Mouse (Mus musculus) intestine, embryonic 16.5 days (tissue): ENCODE results near the gene Amdhd2. TPM values are rescaled to one million over a fixed set of nuclear protein-coding genes. Genes with fewer than 3 reads are reported as not detected.

ENCODE experiments used
- ATAC-seq: fragments of 200-750 bp; cut with Nextera tagmentation; 2 replicates; pipeline ENCODE4 v1.8.0; 2017; ENCODE audit warnings: moderate TSS enrichment, moderate library complexity
- H3K27ac ChIP-seq: fragments of 300-500 bp; sonication (generic); 2 replicates; pipeline ENCODE4 v1.5.1; 2014; ENCODE audit warnings: mild to moderate bottlenecking, low read length
- H3K27me3 ChIP-seq: fragments of 300-500 bp; sonication (generic); replicated peaks from 2 replicates; pipeline ENCODE4 v1.6.1; 2014; ENCODE audit warnings: low read length, control low read depth, mixed read lengths; ENCODE audit not compliant: control insufficient read depth, insufficient read depth
- H3K36me3 ChIP-seq: fragments of 300-500 bp; sonication (generic); 2 replicates; pipeline ENCODE4 v1.6.1; 2014; ENCODE audit warnings: low read length, control low read depth; ENCODE audit not compliant: control insufficient read depth, insufficient read depth
- H3K4me1 ChIP-seq: fragments of 300-500 bp; sonication (generic); 2 replicates; pipeline ENCODE4 v1.6.1; 2014; ENCODE audit warnings: low read length, control low read depth, mixed read lengths; ENCODE audit not compliant: control insufficient read depth, insufficient read depth
- H3K4me2 ChIP-seq: fragments of 300-500 bp; sonication (generic); 2 replicates; pipeline ENCODE4 v1.6.1; 2014; ENCODE audit warnings: low read depth, low read length, control low read depth
- H3K4me3 ChIP-seq: fragments of 300-500 bp; sonication (generic); 2 replicates; pipeline ENCODE4 v1.5.1; 2014; ENCODE audit warnings: mild to moderate bottlenecking, low read length
- H3K9ac ChIP-seq: fragments of 300-500 bp; sonication (generic); 2 replicates; pipeline ENCODE4 v1.6.1; 2014; ENCODE audit warnings: low read depth, low read length
- H3K9me3 ChIP-seq: fragments of 300-500 bp; sonication (generic); 2 replicates; pipeline ENCODE4 v1.6.1; 2016; ENCODE audit warnings: low read length, control low read depth; ENCODE audit not compliant: control insufficient read depth
- WGBS: fragments of 180-500 bp; shearing (Covaris S2); extraction: QIAGEN DNeasy Blood & Tissue Kit; methylation state at CpG from one replicate; pipeline ENCODE4 v1.1.7; 2014; 5-methylcytosine and 5-hydroxymethylcytosine counted together
- polyA plus RNA-seq: library from polyadenylated mRNA; unstranded; fragments of >200 nt; fragmentation: Nextera tagmentation; extraction: Ambion mirVana; gene quantifications from 2 replicates; pipeline ENCODE4 v1.2.1, GENCODE M21; 2015

The Amdhd2 gene
- 58.9 and 75.9 TPM in 2 replicates for polyA plus RNA-seq

- Histone ChIP-seq H3K36me3 (0 out of 2 replicates have a peak, but pooled peaks cover 6% of the 10 kb centered on the region), H3K4me2 (peak within 1 kb of the TSS; percentile 95), H3K4me3 (peak within 1 kb of the TSS; percentile 92), H3K4me1 (peaks cover 19% of the 10 kb centered on the region), H3K27me3 (no peaks in the 10 kb centered on the region), H3K9me3 (no peaks in the 10 kb centered on the region), H3K27ac (peak within 1 kb of the TSS; percentile 92), H3K9ac (peak within 1 kb of the TSS; percentile 82)
- ATAC-seq: peak; percentile 86
- 1% methylated on average over 47 of the region's 47 CpGs for WGBS
Measured at GRCm38 (mm10) chr17:24163176-24163962, at the start of gene Amdhd2. TSS of gene Amdhd2 (minus strand) at chr17:24163766.

- Histone ChIP-seq H3K36me3 (no peaks in the 10 kb centered on the region), H3K27ac (peak overlapping the region; percentile 3; the same call in 1 of the 2 replicates), H3K4me2 (no peak overlapping the region), H3K4me3 (no peak overlapping the region), H3K27me3 (0 out of 2 replicates have a peak, but pooled peaks cover 5% of the 10 kb centered on the region), H3K9ac (no peak overlapping the region), H3K4me1 (peaks cover 47% of the 10 kb centered on the region), H3K9me3 (no peaks in the 10 kb centered on the region)
- 53% methylated on average over 6 of the region's 6 CpGs for WGBS
- ATAC-seq: no peak
Measured at GRCm38 (mm10) chr17:24213186-24213585, 49.6 kb upstream of the Amdhd2 start.

- H3K36me3 ChIP-seq: no peaks in the 10 kb centered on the region
- peak overlapping the region; percentile 3; the same call in 1 of the 2 replicates for H3K27ac ChIP-seq
- H3K27me3 ChIP-seq: peaks cover 10% of the 10 kb centered on the region; the same call in 1 of the 2 replicates
- no peak for ATAC-seq
- peak overlapping the region; percentile 90 for H3K4me2 ChIP-seq
- peak overlapping the region; percentile 45; the same call in 1 of the 2 replicates for H3K4me3 ChIP-seq
- 40% methylated on average over 5 of the region's 5 CpGs for WGBS
- H3K4me1 ChIP-seq: peaks cover 54% of the 10 kb centered on the region
- no peak overlapping the region for H3K9ac ChIP-seq
- no peaks in the 10 kb centered on the region for H3K9me3 ChIP-seq
Measured at GRCm38 (mm10) chr17:24212441-24213018, 49.0 kb upstream of the Amdhd2 start.

- H3K9me3 ChIP-seq: no peaks in the 10 kb centered on the region
- peak overlapping the region; percentile 45 for H3K4me3 ChIP-seq
- H3K27ac ChIP-seq: peak overlapping the region; percentile 63
- H3K36me3 ChIP-seq: no peaks in the 10 kb centered on the region
- peak; percentile 21; the same call in 1 of the 2 replicates for ATAC-seq
- H3K4me1 ChIP-seq: peaks cover 61% of the 10 kb centered on the region
- peaks cover 10% of the 10 kb centered on the region; the same call in 1 of the 2 replicates for H3K27me3 ChIP-seq
- WGBS: 5% methylated on average over 37 of the region's 37 CpGs
- H3K9ac ChIP-seq: peak overlapping the region; percentile 78
- peak overlapping the region; percentile 90 for H3K4me2 ChIP-seq
Measured at GRCm38 (mm10) chr17:24211631-24212440, 48.3 kb upstream of the Amdhd2 start.

GRCm38 (mm10) chr17:24210591-24210990 is 47.0 kb upstream of the Amdhd2 start:
- H3K4me3 ChIP-seq: no peak overlapping the region
- no peaks in the 10 kb centered on the region for H3K9me3 ChIP-seq
- no peaks in the 10 kb centered on the region for H3K36me3 ChIP-seq
- H3K9ac ChIP-seq: 0 out of 2 replicates have a peak overlapping the region, but pooled peaks have one; percentile 1
- WGBS: 81% methylated on average over 3 of the region's 3 CpGs
- peak overlapping the region; percentile 28; the same call in 1 of the 2 replicates for H3K27ac ChIP-seq
- H3K27me3 ChIP-seq: peaks cover 10% of the 10 kb centered on the region; the same call in 1 of the 2 replicates
- peaks cover 73% of the 10 kb centered on the region for H3K4me1 ChIP-seq
- ATAC-seq: no peak
- no peak overlapping the region for H3K4me2 ChIP-seq

DNA sequence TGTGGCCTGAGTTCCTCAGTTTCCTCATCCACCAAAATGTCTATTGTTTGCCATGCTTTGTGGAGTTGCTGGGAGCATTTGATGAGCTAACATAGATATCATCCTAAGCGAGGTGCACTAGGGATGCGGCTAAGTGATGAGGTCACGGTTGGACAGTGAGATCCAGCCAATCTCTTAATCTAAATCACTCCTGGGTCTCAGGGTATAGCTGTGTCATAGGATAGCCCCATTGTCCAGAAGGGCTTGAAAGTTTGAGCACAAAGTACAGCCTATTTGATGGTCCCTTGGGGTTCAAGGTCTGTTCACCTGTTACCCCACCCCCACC is 46.3 kb upstream of the Amdhd2 start:
- Histone ChIP-seq H3K9me3 (no peaks in the 10 kb centered on the region), H3K27ac (peak overlapping the region; percentile 92), H3K27me3 (peaks cover 10% of the 10 kb centered on the region; the same call in 1 of the 2 replicates), H3K36me3 (no peaks in the 10 kb centered on the region), H3K9ac (no peak overlapping the region), H3K4me1 (peaks cover 75% of the 10 kb centered on the region), H3K4me3 (no peak overlapping the region), H3K4me2 (peak overlapping the region; percentile 97; the same call in 1 of the 2 replicates)
- ATAC-seq: no peak
- 77% methylated on average over 3 of the region's 3 CpGs for WGBS

- peaks cover 81% of the 10 kb centered on the region for H3K4me1 ChIP-seq
- H3K27me3 ChIP-seq: peaks cover 10% of the 10 kb centered on the region; the same call in 1 of the 2 replicates
- H3K4me3 ChIP-seq: peak within 1 kb of the TSS; percentile 66
- peak within 1 kb of the TSS; percentile 82 for H3K9ac ChIP-seq
- no peaks in the 10 kb centered on the region for H3K36me3 ChIP-seq
- ATAC-seq: peak; percentile 52
- no peaks in the 10 kb centered on the region for H3K9me3 ChIP-seq
- peak within 1 kb of the TSS; percentile 92 for H3K27ac ChIP-seq
- H3K4me2 ChIP-seq: peak within 1 kb of the TSS; percentile 97
- 2% methylated on average over 43 of the region's 43 CpGs for WGBS
Measured at GRCm38 (mm10) chr17:24209043-24209915, 45.7 kb upstream of the Amdhd2 start, which contains the start of gene Ntn3. TSS of gene Ntn3 (minus strand) at chr17:24209531.

- peak overlapping the region; percentile 82 for H3K9ac ChIP-seq
- H3K27ac ChIP-seq: peak overlapping the region; percentile 92
- 12% methylated on average over 29 of the region's 29 CpGs for WGBS
- peaks cover 85% of the 10 kb centered on the region for H3K4me1 ChIP-seq
- H3K9me3 ChIP-seq: no peaks in the 10 kb centered on the region
- peak overlapping the region; percentile 97 for H3K4me2 ChIP-seq
- 0 out of 2 replicates have a peak, but pooled peaks have one; percentile 0 for ATAC-seq
- H3K27me3 ChIP-seq: peaks cover 10% of the 10 kb centered on the region; the same call in 1 of the 2 replicates
- peak overlapping the region; percentile 66 for H3K4me3 ChIP-seq
- no peaks in the 10 kb centered on the region for H3K36me3 ChIP-seq
Measured at GRCm38 (mm10) chr17:24208641-24209042, 45.1 kb upstream of the Amdhd2 start.
